Mouse (Mus musculus): Measurements from ENCODE around the gene Rad51ap2.

The Rad51ap2 gene

DNA sequence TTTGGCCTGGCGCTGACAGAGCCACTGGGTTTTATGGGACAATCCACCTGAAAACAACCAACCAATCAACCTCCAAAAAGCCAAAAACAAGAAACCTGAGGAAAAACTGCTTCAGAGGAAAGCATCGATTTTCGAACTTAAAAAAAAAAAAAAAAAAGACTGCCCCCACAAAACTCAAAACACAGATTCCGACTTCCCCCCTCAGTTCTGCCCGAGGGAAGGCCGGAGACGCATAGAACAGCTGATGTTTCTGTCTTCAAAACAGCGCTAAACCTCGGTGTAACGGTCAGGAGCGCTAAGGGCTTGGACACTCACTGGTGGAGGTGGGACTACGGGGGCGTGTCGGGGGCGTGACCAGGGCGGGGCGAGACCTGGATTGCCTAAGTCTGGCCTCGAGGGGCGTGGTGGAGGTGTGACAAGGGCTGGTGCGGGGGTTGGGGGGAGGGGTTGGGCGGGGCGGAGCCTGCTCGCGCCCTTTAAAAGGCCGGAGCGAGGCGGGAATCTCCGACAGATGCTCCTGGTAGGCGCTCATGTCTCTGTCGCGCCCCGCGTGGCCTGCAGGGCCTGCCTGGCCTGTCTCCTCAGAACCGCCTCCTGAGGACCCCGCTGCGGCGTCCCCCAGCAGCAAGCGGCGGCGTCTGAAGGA lies at the start of gene Rad51ap2:
Rad51ap2 (plus strand) TSS at position 531 of the 646 bp plus-strand sequence.
- peak; percentile 81 to 88 for DNase-seq

DNA sequence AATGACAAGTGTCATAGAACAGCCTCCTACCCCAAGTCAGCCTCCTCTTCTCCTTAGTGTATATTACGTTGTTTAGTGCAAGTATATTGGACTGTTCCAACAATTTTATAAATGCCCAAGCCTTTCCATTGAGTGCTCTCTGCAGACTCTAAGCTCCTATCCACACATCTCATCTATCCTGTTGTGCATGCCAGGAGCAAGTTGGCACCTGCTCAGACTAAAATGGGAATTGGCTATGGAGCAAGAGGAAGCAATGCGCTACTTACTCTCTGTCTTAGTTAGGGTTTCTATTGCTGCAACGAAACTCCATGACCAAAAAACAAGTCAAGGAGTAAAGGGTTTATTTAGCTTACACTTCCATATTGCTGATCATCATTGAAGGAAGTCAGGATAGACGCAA lies 48.2 kb upstream of the Rad51ap2 start:
- no peak for DNase-seq

DNA sequence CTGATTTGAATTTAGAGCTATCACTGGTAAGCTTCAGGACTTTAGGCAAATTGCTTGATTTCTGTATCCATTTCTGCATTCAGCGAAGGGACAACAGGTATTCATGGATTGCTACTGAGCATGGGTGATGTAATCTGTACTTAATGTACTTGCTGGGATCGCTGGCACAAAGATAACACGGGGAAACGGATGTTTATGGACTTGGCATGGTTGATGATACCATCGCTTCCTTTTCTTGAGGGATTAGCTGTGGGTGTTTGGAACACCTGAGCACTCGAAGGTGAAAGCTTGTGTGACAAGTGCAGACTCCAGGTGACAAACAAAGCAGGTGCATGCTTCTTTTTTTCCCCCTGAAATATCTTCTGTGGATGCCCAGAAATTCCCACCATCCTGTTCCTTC lies 37.8 kb upstream of the Rad51ap2 start:
- DNase-seq: no peak

DNA sequence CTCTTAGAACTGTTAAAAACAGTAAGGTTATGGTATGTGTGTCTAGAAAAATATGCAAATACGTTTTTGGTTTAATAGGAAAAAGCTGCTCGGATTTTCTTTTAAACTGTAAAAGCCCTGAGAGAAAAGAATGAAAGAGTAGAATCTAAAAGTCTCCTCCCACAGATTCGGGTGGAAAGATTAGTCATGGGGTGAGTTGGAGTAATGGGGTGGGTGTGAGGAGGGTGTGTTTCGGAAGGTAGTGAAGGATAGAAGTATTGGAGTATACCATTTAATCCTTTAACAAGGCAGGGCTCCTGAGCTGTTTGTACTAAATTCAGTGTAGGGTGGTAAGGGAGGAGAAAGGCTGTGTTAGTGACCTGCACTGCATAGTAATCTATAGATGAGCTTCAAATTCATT lies 28.5 kb upstream of the Rad51ap2 start:
- DNase-seq: no peak

DNA sequence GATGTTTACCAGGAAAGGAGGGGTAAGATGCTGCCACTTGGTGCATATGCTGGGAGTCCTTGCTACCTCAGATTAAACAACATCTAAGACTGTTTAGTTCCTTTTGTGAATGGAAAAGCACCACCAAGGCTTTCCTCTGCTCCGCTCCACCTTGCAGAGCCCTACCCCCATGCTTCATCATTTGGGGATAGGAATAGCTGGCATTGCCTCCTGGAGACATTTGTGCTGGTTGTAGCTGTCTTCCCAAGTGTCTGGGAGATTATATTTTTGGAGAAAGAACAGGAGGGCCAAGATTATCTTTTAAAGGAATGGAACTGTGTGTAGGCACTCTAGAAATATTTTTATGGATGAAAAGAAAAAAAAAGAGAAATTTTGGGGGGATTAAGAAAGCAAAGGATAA lies 22.8 kb upstream of the Rad51ap2 start:
- DNase-seq: no peak

DNA sequence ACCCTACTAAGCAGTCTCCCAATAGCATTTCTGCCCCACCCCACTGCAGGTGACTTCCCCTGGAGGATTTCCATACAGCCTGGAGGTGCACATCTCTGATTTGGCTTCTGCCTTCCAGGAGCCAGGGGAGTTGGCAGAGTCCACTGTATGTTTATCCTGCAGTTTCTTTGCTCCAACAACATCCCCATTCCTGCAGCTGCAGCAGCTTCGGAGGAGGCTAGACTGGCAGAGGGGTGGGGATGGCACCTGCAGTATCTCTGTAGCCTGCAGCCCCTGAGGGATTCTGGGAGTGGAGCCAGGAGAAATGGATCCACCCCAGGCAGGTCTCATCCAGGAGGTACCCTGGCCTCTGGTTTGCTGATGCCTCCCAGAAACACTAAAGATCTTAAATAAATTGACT lies 22.2 kb upstream of the Rad51ap2 start:
- no peak for DNase-seq

DNA sequence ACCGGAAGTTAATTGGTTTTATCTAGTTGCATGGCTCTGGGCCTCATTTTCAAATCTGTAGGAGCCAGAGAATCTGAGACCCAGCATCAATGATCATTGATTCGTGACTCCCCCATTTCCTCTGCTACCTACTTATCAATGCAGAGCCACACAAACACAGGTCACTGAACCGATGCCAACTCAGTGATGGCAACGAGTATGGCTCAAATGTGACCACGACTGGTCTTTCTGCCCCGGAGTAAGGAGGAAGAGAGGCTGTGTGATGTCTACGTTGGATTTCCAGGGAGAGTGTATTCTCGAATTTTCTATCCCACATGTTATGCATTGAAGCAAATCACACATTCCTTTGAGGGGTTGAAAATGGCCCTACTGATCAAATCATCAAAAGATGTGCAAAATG lies 21.4 kb upstream of the Rad51ap2 start:
- no peak for DNase-seq

DNA sequence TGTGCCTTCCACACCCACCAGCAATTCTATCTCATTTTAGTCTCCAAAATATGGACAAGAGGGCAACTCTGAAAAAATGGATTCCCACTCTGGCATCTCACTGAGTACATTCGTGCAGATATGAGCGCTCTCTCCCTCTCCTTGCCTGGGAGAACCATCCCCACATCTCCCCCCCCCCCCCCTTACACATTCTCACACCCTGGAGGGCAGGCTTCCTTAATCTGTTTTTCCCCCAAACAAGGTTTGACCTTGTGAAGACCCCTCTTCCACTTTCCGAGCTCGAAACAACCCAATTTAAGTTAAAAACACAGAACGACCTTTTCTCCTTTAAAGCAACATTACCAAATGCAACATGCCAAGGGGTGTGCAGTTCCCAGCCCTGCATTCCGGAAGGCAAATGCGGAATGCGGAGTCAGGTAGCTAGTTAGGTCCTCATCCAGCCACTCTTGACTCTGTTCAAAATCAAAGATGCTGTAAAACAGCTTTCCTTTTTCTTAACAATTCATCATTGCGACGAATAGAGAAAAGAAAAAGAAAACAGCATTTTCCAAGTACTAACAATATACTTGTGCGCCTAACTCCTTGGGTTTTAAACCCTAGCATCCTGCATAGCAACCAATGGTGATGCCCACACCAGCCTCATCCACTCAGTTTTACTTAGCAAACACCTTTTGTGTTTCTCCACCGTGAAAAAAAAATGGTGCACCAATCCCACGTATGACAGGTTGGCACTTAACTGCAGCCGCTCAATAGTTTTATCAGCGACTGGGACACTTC lies 20.4 kb upstream of the Rad51ap2 start:
- no peak for DNase-seq

DNA sequence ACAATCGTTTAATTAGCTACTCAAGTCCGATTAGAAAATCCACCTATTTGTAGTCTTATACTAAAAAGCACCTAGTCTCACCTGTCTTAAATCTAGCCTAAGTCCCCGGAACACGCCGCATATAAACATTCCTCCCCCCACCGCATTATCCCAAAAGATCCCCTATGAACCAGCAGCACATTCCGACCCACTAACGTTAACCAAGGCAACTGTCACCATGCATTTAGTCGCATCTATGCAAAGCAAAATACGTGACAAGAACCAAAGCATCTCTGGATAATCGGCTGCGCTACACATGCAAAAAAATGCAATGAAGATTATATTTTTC lies 19.9 kb upstream of the Rad51ap2 start:
- no peak for DNase-seq

DNA sequence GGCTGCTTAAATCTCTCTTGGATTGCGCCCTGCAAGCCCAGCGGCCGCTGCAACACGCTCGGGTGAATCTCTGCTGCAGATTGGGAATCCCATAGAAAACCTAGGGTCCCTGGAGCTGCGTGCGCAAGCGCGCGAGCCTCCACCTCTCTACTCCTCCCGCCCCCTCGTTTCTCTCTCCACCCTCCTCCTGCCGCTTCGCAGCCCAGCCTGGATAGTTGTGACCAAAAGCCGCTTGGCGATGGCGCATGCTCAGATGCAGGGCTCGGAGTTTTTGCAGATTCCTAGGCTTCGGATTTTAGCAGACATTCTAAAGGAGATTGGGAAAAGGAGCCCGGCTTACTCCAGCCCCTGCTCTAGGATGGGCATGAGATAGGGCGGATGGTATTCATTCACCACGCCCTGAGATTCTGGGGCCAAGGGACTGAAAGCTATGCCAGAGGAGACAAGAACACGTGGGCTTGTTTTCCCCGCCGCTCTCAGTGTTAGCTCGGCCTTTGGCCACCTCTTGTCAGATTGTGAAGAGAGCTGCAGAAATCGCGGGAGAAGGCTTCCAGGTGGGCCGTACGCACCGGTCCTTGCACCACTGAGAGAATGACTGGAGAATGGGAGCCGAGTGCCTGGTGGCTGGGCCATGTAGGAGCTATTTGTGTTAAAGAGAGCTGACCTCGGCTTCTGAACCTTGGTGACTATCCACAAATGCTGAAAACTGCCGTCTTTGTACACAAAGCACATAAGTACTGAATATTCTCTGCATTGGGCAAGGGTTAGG lies 19.2 kb upstream of the Rad51ap2 start, which contains the start of gene Vsnl1:
Vsnl1 (minus strand) TSS at position 117 of the 769 bp plus-strand sequence.
- DNase-seq: peak; percentile 21 to 22

DNA sequence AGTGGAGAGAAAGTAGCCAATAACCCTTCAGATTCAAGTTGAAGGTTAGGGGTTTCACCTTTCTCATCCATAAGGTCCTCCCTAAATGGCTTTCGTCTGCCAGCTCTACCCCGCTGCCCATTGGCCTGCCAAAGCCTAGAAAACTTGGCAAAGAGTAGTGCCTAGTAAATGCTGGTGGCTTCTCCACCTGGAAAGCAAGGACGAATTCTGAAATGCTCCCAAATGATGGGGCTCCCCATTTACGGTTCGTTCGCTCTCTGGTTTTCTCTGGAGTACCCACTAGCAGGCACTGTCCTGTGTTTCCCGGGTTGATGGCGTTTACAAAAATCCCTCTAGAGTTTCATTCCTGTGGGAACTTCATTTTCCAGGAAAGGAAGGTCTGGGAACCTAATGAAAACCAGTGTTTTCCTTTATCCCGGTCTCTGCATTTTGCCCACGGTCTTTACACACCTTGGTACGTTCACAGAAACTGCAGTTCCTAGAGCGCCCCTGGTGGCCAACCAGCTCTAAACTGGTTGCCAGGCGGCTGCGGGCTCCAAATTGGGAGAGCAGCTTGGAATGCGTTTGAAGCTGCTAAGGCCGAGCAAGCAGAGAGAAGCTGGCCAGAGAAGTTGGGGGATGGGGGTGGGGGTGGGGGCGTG lies 18.5 kb upstream of the Rad51ap2 start:
- peak; percentile 46 to 68 for DNase-seq

DNA sequence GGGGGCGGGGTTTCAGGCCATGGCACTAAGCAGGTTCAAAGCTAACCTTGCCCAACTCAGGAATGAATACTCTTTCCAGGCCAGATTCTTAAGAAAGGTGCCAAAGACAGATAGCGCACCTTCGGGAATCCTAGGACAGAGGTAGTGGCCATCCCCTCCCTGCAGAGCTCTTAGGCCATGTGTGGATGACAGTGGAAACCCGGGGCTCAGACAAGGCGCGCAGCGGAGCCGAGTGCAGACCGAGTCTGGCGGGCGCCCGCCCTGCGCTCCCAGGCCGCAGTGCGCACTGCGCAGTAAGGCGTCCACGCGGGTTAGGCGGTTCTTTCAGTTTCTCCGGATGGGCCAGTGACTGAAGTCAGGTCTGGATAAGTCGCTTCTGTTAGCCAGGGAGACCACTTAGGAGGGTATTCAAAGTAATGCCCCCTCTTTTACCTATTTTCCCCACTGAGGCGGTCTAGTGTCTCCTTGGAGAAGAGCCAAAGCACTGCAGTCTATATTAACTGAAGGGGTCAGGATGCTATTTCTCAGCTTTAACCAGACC lies 17.9 kb upstream of the Rad51ap2 start:
- DNase-seq: no peak

DNA sequence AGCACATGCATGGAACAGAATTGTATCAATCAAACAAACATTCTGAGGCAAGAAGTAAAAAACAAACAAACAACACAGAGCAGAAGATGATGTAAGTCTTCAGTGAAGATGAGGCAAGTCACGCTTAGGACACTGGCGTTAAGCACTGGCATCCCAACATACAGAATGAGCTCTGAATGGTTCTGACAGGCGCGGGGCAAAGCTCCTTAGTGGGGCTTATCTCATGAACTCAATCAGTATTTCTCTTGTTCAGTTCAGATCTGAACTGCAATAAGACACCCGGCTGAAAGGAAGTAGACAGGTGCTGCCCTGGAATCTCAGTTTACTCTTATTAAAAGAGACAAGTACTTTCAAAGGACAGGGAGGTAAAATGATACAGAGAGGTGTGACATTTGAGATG lies 1.7 kb upstream of the Rad51ap2 start:
- DNase-seq: no peak

DNA sequence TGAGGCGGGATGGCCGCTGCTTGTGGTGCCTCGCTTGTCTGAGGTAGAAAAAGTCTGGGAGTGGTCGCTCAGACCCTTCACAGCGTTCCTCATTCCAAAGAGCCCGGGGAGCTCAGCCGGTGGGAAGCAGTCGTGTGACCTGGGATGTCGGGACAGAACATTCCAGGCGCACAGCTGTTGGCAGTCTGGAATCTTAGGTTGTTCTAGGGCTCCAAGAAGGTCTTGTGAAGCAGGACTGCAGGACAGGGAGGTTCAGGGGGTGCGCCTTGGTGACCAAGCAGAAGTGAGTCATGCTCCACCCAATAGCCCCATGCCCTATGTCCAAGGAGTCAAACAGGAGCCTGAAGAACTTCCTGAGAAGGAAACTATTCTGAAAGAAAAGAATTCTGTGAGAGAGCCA lies 334 bp downstream of the Rad51ap2 start:
- DNase-seq: no peak

DNA sequence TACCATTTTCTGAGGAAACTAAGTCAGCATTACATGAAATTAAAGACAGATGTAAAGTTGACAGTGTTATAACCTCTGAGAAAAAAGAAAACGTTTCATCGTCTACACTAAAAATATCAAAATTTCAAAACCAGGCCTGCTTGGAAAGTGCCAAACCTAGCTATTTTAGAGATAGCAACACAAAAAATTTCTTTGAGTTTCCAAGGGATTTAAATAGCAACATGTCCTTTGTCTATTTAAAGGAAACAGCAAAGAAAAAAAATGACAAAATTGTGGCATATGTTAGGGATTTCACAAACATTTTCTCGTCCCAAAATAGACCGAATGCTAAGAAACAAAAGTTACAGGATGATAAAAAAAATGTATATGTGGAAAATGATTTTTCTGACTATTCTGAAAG lies 753 bp downstream of the Rad51ap2 start:
- no peak for DNase-seq
